Mouse (Mus musculus): ENCODE data around the gene Frmd4a.

Frmd4a gene

GRCm38 (mm10) chr2:4487280-4487679 lies 469.8 kb downstream of the Frmd4a start:
- DNase-seq (ENCODE audit: low read depth, low spot score) = no peak

- no peak for DNase-seq (ENCODE audit: low read depth, low spot score)
Measured at GRCm38 (mm10) chr2:4490845-4491244, 473.3 kb downstream of the Frmd4a start.

- peak; percentile 71 for DNase-seq (ENCODE audit: low read depth, low spot score)
Measured at GRCm38 (mm10) chr2:4492485-4493481, 475.3 kb downstream of the Frmd4a start.

- no peak for DNase-seq (ENCODE audit: low read depth, low spot score)
Measured at GRCm38 (mm10) chr2:4494478-4494877, 477.0 kb downstream of the Frmd4a start.

- DNase-seq (ENCODE audit: low read depth, low spot score) = peak; percentile 72
Measured at GRCm38 (mm10) chr2:4499257-4499656, 481.7 kb downstream of the Frmd4a start.

GRCm38 (mm10) chr2:4499916-4500315 lies 482.4 kb downstream of the Frmd4a start:
- DNase-seq (ENCODE audit: low read depth, low spot score) = no peak

- no peak for DNase-seq (ENCODE audit: low read depth, low spot score)
Measured at GRCm38 (mm10) chr2:4501257-4502027, 483.9 kb downstream of the Frmd4a start.

GRCm38 (mm10) chr2:4504413-4504812 lies 486.9 kb downstream of the Frmd4a start:
- DNase-seq (ENCODE audit: low read depth, low spot score) = no peak

GRCm38 (mm10) chr2:4505695-4506094 lies 488.2 kb downstream of the Frmd4a start:
- no peak for DNase-seq (ENCODE audit: low read depth, low spot score)

- DNase-seq (ENCODE audit: low read depth, low spot score) = no peak
Measured at GRCm38 (mm10) chr2:4506659-4507058, 489.1 kb downstream of the Frmd4a start.

- DNase-seq (ENCODE audit: low read depth, low spot score) = no peak
Measured at GRCm38 (mm10) chr2:4507887-4508615, 490.5 kb downstream of the Frmd4a start.

GRCm38 (mm10) chr2:4508959-4509615 lies 491.6 kb downstream of the Frmd4a start:
- no peak for DNase-seq (ENCODE audit: low read depth, low spot score)

- DNase-seq (ENCODE audit: low read depth, low spot score) = no peak
Measured at GRCm38 (mm10) chr2:4509739-4510138, 492.2 kb downstream of the Frmd4a start.

GRCm38 (mm10) chr2:4510208-4511079 lies 492.9 kb downstream of the Frmd4a start:
- DNase-seq (ENCODE audit: low read depth, low spot score) = no peak

- DNase-seq (ENCODE audit: low read depth, low spot score) = no peak
Measured at GRCm38 (mm10) chr2:4511080-4511386, 493.5 kb downstream of the Frmd4a start.

GRCm38 (mm10) chr2:4512607-4513006 lies 495.1 kb downstream of the Frmd4a start:
- no peak for DNase-seq (ENCODE audit: low read depth, low spot score)

GRCm38 (mm10) chr2:4515910-4516309 lies 498.4 kb downstream of the Frmd4a start:
- DNase-seq (ENCODE audit: low read depth, low spot score) = no peak

GRCm38 (mm10) chr2:4516819-4517552 lies 499.5 kb downstream of the Frmd4a start:
- DNase-seq (ENCODE audit: low read depth, low spot score) = no peak

GRCm38 (mm10) chr2:4517553-4518125 lies 500.1 kb downstream of the Frmd4a start:
- no peak for DNase-seq (ENCODE audit: low read depth, low spot score)
